Mouse (Mus musculus) bone marrow macrophage, adult 2 months (primary cell): ENCODE data around the gene Tectb. TPM values are rescaled to one million over a fixed set of nuclear protein-coding genes. Genes with fewer than 3 reads are reported as not detected.
"Not testable (repeated sequence)": the region's sequence is repeated elsewhere in the genome, so short reads cannot be mapped to it uniquely, and the experiment has no call there.

Experiments
- H3K27ac ChIP-seq: 2 replicates; pipeline ENCODE4 v1.5.1; 2012; ENCODE audit warnings: low read depth, low read length; ENCODE audit not compliant: insufficient read depth
- H3K4me1 ChIP-seq: 2 replicates; pipeline ENCODE4 v1.6.1; 2012; ENCODE audit warnings: low read length; ENCODE audit not compliant: control insufficient read depth, insufficient read depth
- H3K4me3 ChIP-seq: 2 replicates; pipeline ENCODE4 v1.5.1; 2012; ENCODE audit warnings: mild to moderate bottlenecking, low read length, moderate library complexity; ENCODE audit not compliant: insufficient read depth
- CTCF ChIP-seq: IDR thresholded peaks from 2 replicates; pipeline ENCODE4 v1.5.1; 2012; ENCODE audit warnings: low read depth, mild to moderate bottlenecking, low read length, moderate library complexity
- POLR2A ChIP-seq: IDR thresholded peaks from 2 replicates; pipeline ENCODE4 v1.6.1; 2012; ENCODE audit warnings: mild to moderate bottlenecking, low read depth, low read length, borderline replicate concordance
- polyA plus RNA-seq: library from polyadenylated mRNA; stranded (reverse); fragments of >200 nt; gene quantifications from 2 replicates; pipeline ENCODE4 v1.2.4, GENCODE M21; 2012; ENCODE audit not compliant: missing spikeins, insufficient read depth, insufficient read length

The Tectb gene
- polyA plus RNA-seq, 1 experiment = not detected

DNA sequence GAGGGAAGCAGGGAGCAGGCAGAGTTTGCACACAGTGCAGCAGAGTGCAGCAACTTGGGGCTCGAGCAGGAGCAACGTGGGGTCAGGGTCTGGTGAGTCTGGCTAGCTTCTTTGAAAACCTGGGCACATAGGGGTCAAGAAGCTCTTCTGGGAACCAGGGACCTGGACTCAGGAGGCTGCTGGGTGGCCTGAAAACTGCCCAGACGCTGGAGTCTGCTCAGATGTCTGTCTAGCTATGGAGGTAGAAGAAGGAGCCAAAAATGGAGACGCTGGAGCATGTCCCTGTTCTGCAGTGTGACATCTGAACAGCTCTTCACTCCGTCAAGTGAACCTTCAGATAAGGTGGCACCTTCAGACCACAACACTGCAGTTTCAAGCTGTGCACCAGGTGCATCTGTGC lies 35.8 kb upstream of the Tectb start:
- TF ChIP-seq CTCF (no peak), POLR2A (no peak)
- Histone ChIP-seq H3K4me1 (no peaks in the 10 kb centered on the region), H3K4me3 (no peak overlapping the region), H3K27ac (no peak overlapping the region)

DNA sequence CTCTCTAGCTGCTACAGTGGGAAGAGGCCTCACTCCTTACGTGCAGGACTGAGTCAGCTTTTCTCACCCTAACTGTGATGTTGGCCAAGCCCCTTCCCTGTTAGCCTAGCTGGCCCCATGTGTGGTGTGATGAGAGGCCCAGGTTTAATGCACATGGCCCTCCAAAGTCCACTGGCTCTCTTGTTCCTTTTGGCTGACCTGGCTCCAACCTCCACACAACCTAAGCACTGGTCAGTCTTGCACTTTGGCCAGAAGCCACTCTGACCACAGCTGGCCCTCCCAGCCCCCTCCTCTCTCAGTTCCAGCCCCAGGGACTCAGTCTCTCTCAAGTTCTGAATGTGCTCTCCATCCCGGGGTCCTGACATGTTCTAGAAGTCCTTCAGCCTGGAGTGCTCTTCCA lies 35.4 kb upstream of the Tectb start:
- TF ChIP-seq CTCF = no peak
- TF ChIP-seq POLR2A = no peak
- Histone ChIP-seq H3K27ac (no peak overlapping the region), H3K4me1 (no peaks in the 10 kb centered on the region), H3K4me3 (no peak overlapping the region)

DNA sequence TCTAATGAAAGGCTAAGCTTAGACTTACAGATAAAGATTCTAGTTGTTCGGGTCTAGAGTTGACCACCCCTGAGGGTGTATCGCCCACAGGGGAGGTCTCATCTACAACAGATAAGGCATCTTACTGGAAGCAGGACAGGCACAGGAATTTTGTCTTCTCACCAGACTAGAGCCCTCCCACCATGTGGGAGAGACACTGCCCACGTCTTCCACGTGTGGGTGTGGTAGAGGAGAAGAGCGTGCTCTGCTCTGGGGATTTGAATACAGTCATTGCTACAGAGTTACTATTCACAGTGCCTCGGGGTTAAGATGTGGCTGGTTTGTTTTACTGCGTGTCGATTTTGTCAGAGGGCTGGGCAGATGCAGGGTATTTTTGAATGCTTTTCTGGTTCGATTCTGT lies 33.0 kb upstream of the Tectb start:
- Histone ChIP-seq H3K4me3 (no peak overlapping the region), H3K4me1 (no peaks in the 10 kb centered on the region), H3K27ac (no peak overlapping the region)
- no peak for TF ChIP-seq POLR2A
- no peak for TF ChIP-seq CTCF

DNA sequence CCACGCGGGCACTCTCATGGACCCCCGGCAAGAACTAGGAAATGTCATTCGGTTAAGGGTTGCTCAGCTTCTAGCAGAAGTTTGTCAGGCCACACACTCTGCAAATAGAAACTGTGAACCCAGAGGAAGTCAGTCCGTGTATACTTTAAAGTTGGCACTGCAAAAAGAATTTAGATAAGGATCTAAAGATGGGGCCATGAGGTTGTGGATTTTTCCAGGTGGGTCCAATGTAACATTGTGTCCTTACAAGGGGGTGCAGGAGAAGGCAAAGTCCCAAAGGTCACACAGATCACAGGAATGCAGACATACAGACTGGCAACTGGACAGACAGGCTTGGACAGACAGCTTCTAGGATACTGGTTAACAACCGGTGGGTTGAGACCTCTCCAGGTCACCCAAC lies 32.4 kb upstream of the Tectb start:
- no peak overlapping the region for H3K27ac ChIP-seq
- H3K4me1 ChIP-seq = no peaks in the 10 kb centered on the region
- TF ChIP-seq CTCF (no peak), POLR2A (no peak)
- no peak overlapping the region for H3K4me3 ChIP-seq

DNA sequence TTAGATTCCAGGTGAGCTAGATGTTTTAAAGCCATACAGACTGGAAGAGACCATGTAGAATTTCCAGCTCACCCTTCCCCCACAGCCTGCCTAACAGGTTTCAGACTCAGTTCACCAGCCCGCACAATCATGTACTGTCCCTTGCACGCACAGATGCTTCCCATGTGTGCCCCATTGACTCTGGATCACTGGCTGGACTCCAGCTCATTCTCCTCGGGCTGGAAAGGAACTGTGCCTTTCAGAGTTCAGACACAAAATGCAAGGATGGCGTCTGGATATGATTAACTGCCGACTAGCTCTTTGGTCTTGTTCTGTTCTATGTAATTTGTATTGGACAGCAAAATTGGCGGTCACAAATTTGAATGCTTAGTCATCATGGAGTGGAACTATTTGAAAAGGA lies 30.9 kb upstream of the Tectb start:
- Histone ChIP-seq H3K4me3 (no peak overlapping the region), H3K27ac (no peak overlapping the region), H3K4me1 (no peaks in the 10 kb centered on the region)
- TF ChIP-seq POLR2A (no peak), CTCF (no peak)

DNA sequence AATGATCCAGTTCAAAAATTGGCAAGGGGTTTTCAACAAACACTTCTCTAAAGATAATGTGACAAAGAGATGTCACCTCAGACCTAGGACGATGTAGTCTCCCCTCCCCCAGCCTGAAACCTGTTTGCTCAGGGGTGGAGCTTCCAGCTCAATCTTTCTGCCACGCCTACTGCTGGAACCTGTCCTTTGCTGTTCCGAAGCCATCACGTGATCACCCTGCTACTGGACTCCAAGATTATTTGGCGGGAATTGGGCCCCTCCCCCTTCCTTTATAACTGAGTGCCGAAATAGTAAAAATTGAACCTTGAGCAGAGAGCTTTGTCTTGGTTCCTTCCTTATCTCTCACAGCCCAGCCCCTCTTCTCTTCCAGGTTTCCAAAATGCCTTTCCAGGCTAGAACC lies 28.3 kb upstream of the Tectb start:
- H3K4me1 ChIP-seq, H3K27ac ChIP-seq, H3K4me3 ChIP-seq: not testable (repeated sequence)

DNA sequence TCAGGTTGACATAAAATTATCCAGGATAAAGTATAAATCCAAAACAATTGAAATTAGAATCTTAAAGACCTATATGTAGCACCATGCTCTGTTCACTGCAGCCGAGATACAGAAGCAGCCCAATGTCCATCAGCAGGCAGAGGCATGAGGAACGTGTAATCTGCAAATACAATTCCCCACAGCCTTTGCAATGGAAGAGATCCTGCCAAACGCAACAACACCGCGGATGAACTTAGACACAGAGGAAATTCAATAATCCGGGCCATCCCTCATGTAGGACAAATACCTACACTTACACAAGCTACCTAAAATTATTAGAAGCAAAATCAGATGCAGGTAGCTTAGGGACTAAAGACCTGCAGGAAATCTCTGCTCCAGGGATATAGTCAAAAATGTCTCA lies 27.6 kb upstream of the Tectb start:
- Histone ChIP-seq H3K4me1 (no peaks in the 10 kb centered on the region), H3K27ac (no peak overlapping the region), H3K4me3 (no peak overlapping the region)
- TF ChIP-seq POLR2A (no peak), CTCF (no peak)

DNA sequence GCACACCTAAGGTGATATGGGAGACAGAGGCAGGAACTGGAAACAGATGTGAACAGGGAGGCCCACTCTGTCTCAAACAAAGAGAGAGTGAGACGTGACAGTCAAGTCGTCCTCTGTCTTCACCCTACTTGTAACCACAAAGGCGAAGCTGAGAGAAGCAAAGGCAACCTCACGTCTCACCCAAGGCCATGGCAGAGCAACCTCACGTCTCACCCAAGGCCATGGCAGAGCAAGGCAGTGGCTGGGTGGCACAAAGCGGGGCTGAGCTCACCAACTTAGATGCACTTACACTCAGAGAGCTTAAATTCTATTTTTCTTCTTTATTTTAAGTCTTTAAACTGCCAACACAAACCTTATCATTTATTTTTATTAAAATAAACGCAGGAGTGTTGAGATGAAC lies 23.5 kb upstream of the Tectb start:
- no peaks in the 10 kb centered on the region for H3K4me1 ChIP-seq
- no peak overlapping the region for H3K4me3 ChIP-seq
- H3K27ac ChIP-seq = no peak overlapping the region
- TF ChIP-seq POLR2A = no peak
- no peak for TF ChIP-seq CTCF

DNA sequence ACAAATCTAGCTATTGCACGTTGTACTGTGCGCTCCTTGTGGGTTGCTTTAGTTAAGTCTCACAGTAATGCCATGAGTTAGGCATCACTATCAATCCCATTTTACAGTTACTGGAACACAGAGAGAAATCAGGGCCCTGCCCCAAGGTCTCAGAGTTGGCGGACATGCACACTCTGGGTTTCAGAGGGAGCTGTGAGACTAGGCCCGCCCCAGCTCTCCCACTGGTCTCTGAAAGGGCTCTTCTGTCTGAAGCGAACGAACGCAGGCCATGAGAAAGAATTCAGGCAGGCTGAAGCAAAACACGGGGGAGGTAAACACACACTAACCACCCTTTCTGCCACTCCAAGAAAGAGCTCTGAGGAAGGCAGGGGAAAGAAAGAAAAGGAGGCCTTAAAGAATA lies 21.9 kb upstream of the Tectb start:
- Histone ChIP-seq H3K4me3 (no peak overlapping the region), H3K4me1 (no peaks in the 10 kb centered on the region), H3K27ac (no peak overlapping the region)
- TF ChIP-seq POLR2A = no peak
- no peak for TF ChIP-seq CTCF

DNA sequence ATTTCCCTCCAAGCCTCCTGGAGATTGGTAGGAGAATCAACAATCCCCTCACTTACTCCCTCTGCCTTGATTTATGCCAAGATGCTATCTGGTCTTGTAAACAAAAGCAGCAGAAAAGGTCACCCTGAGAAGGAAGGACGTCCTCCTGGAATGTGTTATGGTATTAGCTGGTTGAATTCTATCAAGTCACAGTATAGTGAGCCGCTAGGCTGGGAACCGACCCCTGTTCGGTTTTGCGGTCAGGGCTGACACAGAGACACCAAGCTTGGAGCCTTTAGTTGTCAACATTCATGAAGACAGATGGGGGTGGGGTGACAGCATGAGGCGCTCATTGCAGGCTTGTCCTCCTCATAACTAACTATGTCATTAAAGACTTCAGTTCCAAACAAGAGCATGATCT lies 20.7 kb upstream of the Tectb start:
- no peak for TF ChIP-seq CTCF
- TF ChIP-seq POLR2A = no peak

DNA sequence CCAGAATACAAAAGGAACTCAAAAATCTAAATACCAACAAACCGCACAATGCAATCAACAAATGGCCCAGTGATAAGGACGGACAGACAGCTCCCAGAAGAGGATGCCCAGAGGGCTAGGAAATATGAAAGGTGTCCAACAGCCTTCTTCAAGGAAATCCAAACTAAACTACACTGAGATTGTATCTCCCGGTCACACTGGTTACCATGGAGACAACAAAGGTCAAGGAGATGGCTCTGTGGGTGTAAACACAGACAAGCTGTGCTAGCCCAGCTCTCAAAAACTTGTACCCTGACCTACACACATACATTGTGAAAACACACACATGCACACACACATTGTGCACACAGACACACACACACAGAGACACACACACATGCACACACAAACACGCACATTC lies 18.3 kb upstream of the Tectb start:
- no peaks in the 10 kb centered on the region for H3K4me1 ChIP-seq
- no peak overlapping the region for H3K27ac ChIP-seq
- TF ChIP-seq POLR2A (no peak), CTCF (no peak)
- H3K4me3 ChIP-seq = no peak overlapping the region

More for the DNA sequence above, 20.7 kb upstream of the Tectb start:
- no peak overlapping the region for H3K4me3 ChIP-seq
- H3K4me1 ChIP-seq = no peaks in the 10 kb centered on the region
- no peak overlapping the region for H3K27ac ChIP-seq

DNA sequence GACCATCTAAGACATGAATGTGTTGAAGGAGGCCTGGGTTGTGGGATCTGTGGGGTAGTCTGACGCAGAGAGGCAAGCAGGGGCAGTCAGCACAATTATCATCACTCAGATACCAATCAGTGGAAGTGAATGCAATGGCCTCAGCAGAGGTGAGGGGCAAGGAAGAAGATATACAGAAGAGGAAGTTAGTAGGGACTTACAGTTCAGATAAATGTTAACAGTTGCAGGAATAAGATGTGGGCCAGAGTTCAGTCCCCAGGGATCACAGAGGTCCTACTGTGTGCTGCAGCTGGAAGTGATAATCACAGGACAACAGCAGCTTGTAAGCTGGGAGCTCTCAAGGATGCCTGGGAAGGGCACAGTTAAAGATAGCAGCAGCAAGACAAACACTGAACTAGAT lies 16.4 kb upstream of the Tectb start:
- Histone ChIP-seq H3K27ac (no peak overlapping the region), H3K4me1 (no peaks in the 10 kb centered on the region), H3K4me3 (no peak overlapping the region)
- TF ChIP-seq CTCF (no peak), POLR2A (no peak)
